Mouse (Mus musculus): ENCODE data around the gene Pdia6. TPM values are rescaled to one million over a fixed set of nuclear protein-coding genes. Genes with fewer than 3 reads are reported as not detected.
A peak's percentile ranks its signal among the peaks of the same experiment; 100 is the strongest.

The Pdia6 gene
- polyA plus RNA-seq (2012; rRNA removed) (69.3 and 109 TPM in 2 replicates), polyA plus RNA-seq (2014; fragmentation: Nextera tagmentation; extraction: Ambion mirVana) (200 and 201 TPM in 2 replicates)

DNA sequence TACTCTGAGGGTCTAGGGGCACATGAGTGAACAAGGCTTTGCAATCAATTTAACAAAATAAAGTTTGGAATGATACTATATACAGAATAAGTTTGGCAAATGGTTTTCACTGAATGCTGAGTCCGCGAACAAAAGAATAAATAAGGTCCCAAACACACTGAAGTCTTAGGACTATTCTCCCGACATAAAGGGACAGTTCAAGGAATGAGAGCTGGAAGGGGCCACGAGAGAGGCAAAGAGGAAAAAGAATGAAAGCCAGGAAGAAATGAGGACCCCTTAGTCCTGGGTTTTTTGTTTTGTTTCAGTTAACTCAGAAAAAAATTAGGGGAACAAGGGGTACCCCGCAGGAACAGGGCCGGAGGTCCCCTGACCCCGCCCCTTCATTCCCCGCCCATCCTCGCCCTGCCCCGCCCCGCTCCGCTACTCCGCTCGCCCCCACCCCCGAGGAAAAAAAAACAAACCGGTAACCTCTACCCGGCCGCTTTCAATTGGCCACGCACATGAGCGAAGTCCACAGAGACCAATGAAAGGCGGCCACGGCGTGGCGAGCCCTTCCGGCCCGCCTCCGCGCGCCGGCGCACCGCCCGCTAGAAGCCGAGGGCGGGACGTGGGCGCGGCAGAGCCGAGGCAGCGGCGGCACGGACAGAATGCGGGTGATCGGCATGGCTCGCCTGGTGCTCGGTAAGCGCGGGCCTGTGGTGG is at the start of gene Pdia6:
TSS of gene Pdia6 (plus strand) at position 575 of the 702 bp plus-strand sequence.
- Histone ChIP-seq H3K4me1 (replicated peaks; ENCODE audit: control insufficient read depth in 2 of 2, insufficient read depth in 2 of 2, low read length in 1 of 2) (peaks cover 6 to 13% of the 10 kb centered on the region in 2 experiments; a peak in 3 of 4 replicates), H3K27me3 (ENCODE audit: control insufficient read depth, insufficient read depth, low read length) (no peaks in the 10 kb centered on the region), H3K27ac (peak within 1 kb of the TSS; percentile 54), H3K36me3 (replicated peaks; ENCODE audit: control insufficient read depth, insufficient read depth, low read depth) (peaks cover 7% of the 10 kb centered on the region), H3K9ac (replicated peaks) (peak within 1 kb of the TSS; percentile 88), H3K4me3 (ENCODE audit: insufficient read depth in 1 of 2, low read depth in 2 of 2, low read length in 2 of 2) (peak within 1 kb of the TSS; percentile 80 to 92), H3K4me2 (ENCODE audit: low read depth) (peak within 1 kb of the TSS; percentile 84), H3K9me3 (ENCODE audit: control insufficient read depth, low read length) (no peaks in the 10 kb centered on the region)
- TF ChIP-seq EP300 (IDR thresholded peaks at IDR 0.05; ENCODE audit: low read depth) = no peak
- TF ChIP-seq CTCF (IDR thresholded peaks at IDR 0.05; ENCODE audit: low read depth) = no peak
- peak; percentile 90 to 93 (median 91) for DNase-seq (ENCODE audit: low read depth in 3 of 3, low spot score in 3 of 3)
- peak; percentile 100 for ATAC-seq (ENCODE audit: insufficient read depth)
- under 1% methylated on average over 48 of the region's 48 CpGs for WGBS (ENCODE audit: insufficient replicate concordance)

DNA sequence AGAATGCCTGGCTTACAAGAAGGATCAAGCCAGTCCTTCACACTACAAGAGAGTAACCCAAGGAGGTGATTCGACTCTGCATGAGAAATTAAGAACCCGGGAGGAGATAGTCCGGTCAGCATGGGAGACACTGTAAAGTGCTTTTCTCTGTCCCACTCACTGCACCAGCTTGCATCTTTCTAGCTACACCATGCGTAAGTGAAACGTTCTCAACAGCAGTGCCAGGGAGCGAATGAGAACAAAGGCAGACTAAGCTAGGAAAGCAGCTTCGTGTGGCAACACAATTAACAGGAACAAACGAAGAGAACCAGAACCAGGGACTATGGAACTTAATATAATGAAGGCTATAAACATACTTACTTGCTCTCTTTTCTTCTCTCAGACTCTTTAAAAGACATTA is 48.0 kb upstream of the Pdia6 start:
- Histone ChIP-seq H3K27me3 (ENCODE audit: control insufficient read depth, insufficient read depth, low read length) (no peaks in the 10 kb centered on the region), H3K4me3 (ENCODE audit: insufficient read depth in 1 of 2, low read depth in 2 of 2, low read length in 2 of 2) (no peak overlapping the region), H3K4me2 (ENCODE audit: low read depth) (no peak overlapping the region), H3K27ac (no peak overlapping the region), H3K9me3 (ENCODE audit: control insufficient read depth, low read length) (no peaks in the 10 kb centered on the region), H3K9ac (replicated peaks) (no peak overlapping the region), H3K4me1 (replicated peaks; ENCODE audit: control insufficient read depth in 2 of 2, insufficient read depth in 2 of 2, low read length in 1 of 2) (no peaks in the 10 kb centered on the region), H3K36me3 (replicated peaks; ENCODE audit: control insufficient read depth, insufficient read depth, low read depth) (no peaks in the 10 kb centered on the region)
- WGBS (ENCODE audit: insufficient replicate concordance) = 54% methylated on average over 8 of the region's 8 CpGs
- DNase-seq (ENCODE audit: low read depth in 3 of 3, low spot score in 3 of 3) = no peak
- no peak for TF ChIP-seq EP300 (IDR thresholded peaks at IDR 0.05; ENCODE audit: low read depth)
- no peak for TF ChIP-seq CTCF (IDR thresholded peaks at IDR 0.05; ENCODE audit: low read depth)
- no peak for ATAC-seq (ENCODE audit: insufficient read depth)

DNA sequence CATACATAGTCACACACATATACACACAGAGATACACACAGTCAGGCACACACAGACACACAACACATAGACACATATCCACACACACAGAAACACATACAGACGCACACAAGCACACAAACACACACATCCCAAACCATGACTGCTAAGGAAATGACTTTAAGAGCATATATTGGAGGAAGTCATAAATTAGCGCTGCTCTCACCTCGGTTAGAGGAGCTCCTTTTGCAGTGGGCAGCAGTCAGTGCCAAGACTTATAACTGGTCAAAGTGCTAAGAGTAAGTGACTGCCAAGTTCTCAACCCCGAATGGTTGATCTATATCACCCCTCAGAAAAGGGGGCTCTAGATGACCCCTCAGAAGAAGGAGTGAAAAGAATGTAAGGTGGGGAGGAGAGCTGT is 47.2 kb upstream of the Pdia6 start:
- Histone ChIP-seq H3K36me3 (replicated peaks; ENCODE audit: control insufficient read depth, insufficient read depth, low read depth) (no peaks in the 10 kb centered on the region), H3K9me3 (ENCODE audit: control insufficient read depth, low read length) (no peaks in the 10 kb centered on the region), H3K27ac (no peak overlapping the region), H3K4me1 (replicated peaks; ENCODE audit: control insufficient read depth in 2 of 2, insufficient read depth in 2 of 2, low read length in 1 of 2) (no peaks in the 10 kb centered on the region), H3K4me3 (ENCODE audit: insufficient read depth in 1 of 2, low read depth in 2 of 2, low read length in 2 of 2) (no peak overlapping the region), H3K4me2 (ENCODE audit: low read depth) (no peak overlapping the region), H3K9ac (replicated peaks) (no peak overlapping the region), H3K27me3 (ENCODE audit: control insufficient read depth, insufficient read depth, low read length) (no peaks in the 10 kb centered on the region)
- DNase-seq (ENCODE audit: low read depth in 3 of 3, low spot score in 3 of 3) = no peak
- WGBS (ENCODE audit: insufficient replicate concordance) = 32% methylated on average over 4 of the region's 4 CpGs
- no peak for ATAC-seq (ENCODE audit: insufficient read depth)
- TF ChIP-seq CTCF (IDR thresholded peaks at IDR 0.05; ENCODE audit: low read depth) (no peak), EP300 (IDR thresholded peaks at IDR 0.05; ENCODE audit: low read depth) (no peak)

DNA sequence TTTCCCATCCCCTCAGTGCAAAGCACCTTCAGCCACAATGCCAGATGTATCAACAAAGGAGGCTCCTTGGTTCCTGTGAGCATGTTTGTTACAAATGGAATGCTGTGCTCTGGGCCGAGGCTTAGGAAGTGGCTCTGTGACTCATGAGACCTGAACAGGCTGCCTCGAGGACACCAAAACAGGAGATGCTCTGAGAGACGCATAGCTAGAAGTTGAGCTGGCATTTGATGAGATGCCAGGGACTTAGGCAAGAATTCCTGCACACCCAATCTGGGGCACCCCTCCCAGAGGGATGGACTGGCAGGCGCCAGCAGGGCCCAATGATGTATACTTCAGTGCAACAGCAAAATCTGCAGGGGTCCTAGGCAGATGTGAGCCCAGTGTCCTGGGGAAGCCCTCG is 45.7 kb upstream of the Pdia6 start:
- no peak for DNase-seq (ENCODE audit: low read depth in 3 of 3, low spot score in 3 of 3)
- 48% methylated on average over 5 of the region's 5 CpGs for WGBS (ENCODE audit: insufficient replicate concordance)
- no peaks in the 10 kb centered on the region for H3K36me3 ChIP-seq (replicated peaks; ENCODE audit: control insufficient read depth, insufficient read depth, low read depth)

DNA sequence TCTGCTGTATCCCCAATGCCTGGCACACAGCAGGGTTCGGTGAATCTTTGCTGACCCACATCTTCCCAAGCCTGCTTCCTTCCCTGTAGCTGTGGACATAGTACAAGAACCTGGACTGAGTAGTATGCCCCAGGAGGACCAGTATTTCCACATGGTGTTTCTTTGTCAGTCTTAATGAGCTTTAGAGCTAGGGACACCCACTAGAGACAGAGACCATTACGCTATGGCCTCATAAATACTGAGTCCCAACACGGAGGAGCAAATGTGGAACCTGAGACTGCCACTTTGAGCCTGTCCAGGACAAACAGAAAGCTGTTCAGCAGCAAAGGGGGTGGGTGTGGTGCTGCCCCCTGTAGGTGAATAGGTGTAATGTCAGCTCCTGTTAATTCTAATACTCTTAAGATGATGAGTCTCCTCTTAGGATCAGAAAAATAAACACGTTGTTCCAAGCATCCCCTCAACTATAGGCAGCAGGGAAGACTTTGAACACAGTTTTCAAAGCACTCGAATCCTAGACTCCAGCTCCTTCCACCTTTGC is 44.4 kb upstream of the Pdia6 start:
- H3K4me3 ChIP-seq (ENCODE audit: insufficient read depth in 1 of 2, low read depth in 2 of 2, low read length in 2 of 2) = no peak overlapping the region
- no peak overlapping the region for H3K9ac ChIP-seq (replicated peaks)
- H3K27ac ChIP-seq = no peak overlapping the region
- H3K4me1 ChIP-seq (replicated peaks; ENCODE audit: control insufficient read depth in 2 of 2, insufficient read depth in 2 of 2, low read length in 1 of 2) = no peaks in the 10 kb centered on the region
- H3K9me3 ChIP-seq (ENCODE audit: control insufficient read depth, low read length) = no peaks in the 10 kb centered on the region
- WGBS (ENCODE audit: insufficient replicate concordance) = 29% methylated on average over 5 of the region's 5 CpGs
- no peaks in the 10 kb centered on the region for H3K36me3 ChIP-seq (replicated peaks; ENCODE audit: control insufficient read depth, insufficient read depth, low read depth)
- DNase-seq (ENCODE audit: low read depth in 3 of 3, low spot score in 3 of 3) (no peak), ATAC-seq (ENCODE audit: insufficient read depth) (no peak)
- no peak overlapping the region for H3K4me2 ChIP-seq (ENCODE audit: low read depth)
- H3K27me3 ChIP-seq (ENCODE audit: control insufficient read depth, insufficient read depth, low read length) = no peaks in the 10 kb centered on the region
- TF ChIP-seq EP300 (IDR thresholded peaks at IDR 0.05; ENCODE audit: low read depth) (no peak), CTCF (IDR thresholded peaks at IDR 0.05; ENCODE audit: low read depth) (peak; percentile 81)

More for the DNA sequence above, 45.7 kb upstream of the Pdia6 start:
- no peak overlapping the region for H3K4me2 ChIP-seq (ENCODE audit: low read depth)
- ATAC-seq (ENCODE audit: insufficient read depth) = no peak
- H3K27ac ChIP-seq = no peak overlapping the region
- TF ChIP-seq CTCF (IDR thresholded peaks at IDR 0.05; ENCODE audit: low read depth) = no peak
- TF ChIP-seq EP300 (IDR thresholded peaks at IDR 0.05; ENCODE audit: low read depth) = no peak
- no peaks in the 10 kb centered on the region for H3K4me1 ChIP-seq (replicated peaks; ENCODE audit: control insufficient read depth in 2 of 2, insufficient read depth in 2 of 2, low read length in 1 of 2)
- H3K9ac ChIP-seq (replicated peaks) = no peak overlapping the region
- no peaks in the 10 kb centered on the region for H3K9me3 ChIP-seq (ENCODE audit: control insufficient read depth, low read length)
- H3K27me3 ChIP-seq (ENCODE audit: control insufficient read depth, insufficient read depth, low read length) = no peaks in the 10 kb centered on the region
- H3K4me3 ChIP-seq (ENCODE audit: insufficient read depth in 1 of 2, low read depth in 2 of 2, low read length in 2 of 2) = no peak overlapping the region
